Mouse (Mus musculus) right cerebral cortex, adult 2 months (tissue): ENCODE results near the gene Gm21118.
"Not testable (repeated sequence)": the region's sequence is repeated elsewhere in the genome, so short reads cannot be mapped to it uniquely, and the experiment has no call there.

Experiments used
- DNase-seq, 2 experiments: peaks; one replicate each; pipeline ENCODE4 v3.0.0; 2021 to 2022; ENCODE audit warnings: low spot score in 2 of 2

Gm21118 gene

DNA sequence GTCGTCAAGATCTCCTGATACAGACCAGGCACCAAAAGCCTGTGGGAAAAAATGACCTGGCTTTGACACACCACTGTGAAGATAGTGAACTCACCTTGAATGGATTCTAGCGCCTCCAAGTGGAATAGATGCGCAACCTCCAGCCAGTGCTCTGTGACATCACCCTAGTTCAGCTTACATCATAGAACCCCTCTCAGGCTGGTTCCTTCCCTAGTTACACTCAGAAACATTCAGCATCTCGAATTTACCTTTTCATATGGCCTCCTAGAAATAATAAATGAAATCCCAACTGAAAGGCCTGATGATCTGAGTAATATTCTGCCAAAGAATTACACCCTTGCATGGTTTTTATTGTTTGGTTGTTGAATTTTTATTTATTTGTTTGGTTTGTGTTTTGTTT lies at the start of gene Gm21118:
Gene Gm21118, minus strand, starts transcription at position 101 of the 400 bp plus-strand sequence.
- not testable (repeated sequence) for DNase-seq

DNA sequence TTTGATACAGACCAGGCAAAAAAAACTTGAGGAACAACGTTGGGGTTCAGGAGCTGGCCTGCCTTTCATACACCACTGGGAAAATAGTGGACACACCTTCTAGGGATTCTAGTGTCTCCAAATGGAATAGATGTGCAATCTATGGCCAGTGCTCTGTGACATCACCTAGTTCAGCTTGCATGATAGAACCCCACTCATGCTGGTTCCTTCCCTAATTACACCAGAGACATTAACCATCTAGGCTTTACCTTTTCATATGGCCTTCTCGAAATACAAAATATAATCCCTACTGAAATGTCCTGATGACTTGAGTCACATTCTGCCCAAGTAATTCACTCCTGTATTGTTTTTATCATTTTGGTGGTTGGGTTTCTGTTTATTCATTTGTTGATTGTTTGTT lies 29.7 kb upstream of the Gm21118 start, which contains the start of the genes Gm29423 and Gm29644:
Gene Gm29423, minus strand, starts transcription at position 101 of the 400 bp plus-strand sequence.
Gene Gm29644, minus strand, starts transcription at position 157 of the 400 bp plus-strand sequence.
- DNase-seq: not testable (repeated sequence)
